9 mouse cellular contexts compared by ENCODE assay signal in genomic region chr12:110377734-110378133, GRCm38 (mm10).
DNase-seq lines count a peak whose midpoint lies in the region; ATAC-seq and TF ChIP-seq lines count a peak whose summit lies in the region.
"Had no signal": no experiment of that assay in that cellular context is flagged by ENCODE, and none has a peak within 500 bp of the region (broad histone marks: within the 10 kb centered on the region; RNA-seq: fewer than 3 reads in every experiment).

No protein-coding gene starts in this region.

- H3K79me3 ChIP-seq in C2C12 (ENCODE audit: low read depth) = no peaks in the 10 kb centered on the region

- no peak for TF ChIP-seq POLR2A in lung, adult 2 months (IDR thresholded peaks at IDR 0.05; ENCODE audit: borderline replicate concordance, extremely low read depth, low read depth, low read length)

- H3K9me3 ChIP-seq in intestine, embryonic 14.5 days (ENCODE audit: control insufficient read depth, low read length) = no peaks in the 10 kb centered on the region
- H3K9me3 ChIP-seq in intestine, embryonic 15.5 days = no peaks in the 10 kb centered on the region
- H3K9me3 ChIP-seq: limb, embryonic 15.5 days had no signal

- no peak overlapping the region for H3K9ac ChIP-seq in intestine, embryonic 14.5 days (ENCODE audit: low read length)
- no peak overlapping the region for H3K9ac ChIP-seq in intestine, embryonic 15.5 days
- H3K9ac ChIP-seq: limb, embryonic 15.5 days had no signal

- peak; percentile 79 for TF ChIP-seq CTCF in C2C12 (IDR thresholded peaks at IDR 0.05; ENCODE audit: control insufficient read depth, insufficient read depth, insufficient read length)
- TF ChIP-seq CTCF in lung, adult 2 months (IDR thresholded peaks at IDR 0.05; ENCODE audit: insufficient read depth, low read length) = peak; percentile 66

- 73% methylated on average over 10 of the region's 10 CpGs for WGBS in intestine, embryonic 14.5 days
- WGBS in intestine, embryonic 15.5 days = 76% methylated on average over 10 of the region's 10 CpGs
- WGBS in lung, adult 2 months = 58% methylated on average over 10 of the region's 10 CpGs

- H3K27me3 ChIP-seq in intestine, embryonic 14.5 days (replicated peaks; ENCODE audit: control insufficient read depth, insufficient read depth, low read length) = peaks cover 21% of the 10 kb centered on the region
- peaks cover 12% of the 10 kb centered on the region for H3K27me3 ChIP-seq in intestine, embryonic 15.5 days (replicated peaks)
- H3K27me3 ChIP-seq in C2C12 (ENCODE audit: control insufficient read depth, insufficient read depth, insufficient read length) = peaks cover 19% of the 10 kb centered on the region

- H3K79me2 ChIP-seq in C2C12 (ENCODE audit: control insufficient read depth, insufficient read depth) = no peaks in the 10 kb centered on the region

- no peaks in the 10 kb centered on the region for H3K4me1 ChIP-seq in intestine, embryonic 14.5 days (replicated peaks; ENCODE audit: control insufficient read depth, insufficient read depth, low read length)
- H3K4me1 ChIP-seq in intestine, embryonic 15.5 days (replicated peaks) = 0 out of 2 replicates have a peak, but pooled peaks cover 4% of the 10 kb centered on the region
- peaks cover 2% of the 10 kb centered on the region; the same call in 1 of the 2 replicates for H3K4me1 ChIP-seq in lung, adult 2 months (ENCODE audit: control insufficient read depth, insufficient read depth, low read length)

- no peak overlapping the region for H3K4me2 ChIP-seq in intestine, embryonic 14.5 days (ENCODE audit: low read length)
- H3K4me2 ChIP-seq in intestine, embryonic 15.5 days (replicated peaks) = no peak overlapping the region
- H3K4me2 ChIP-seq: limb, embryonic 15.5 days had no signal

- DNase-seq in intestine, embryonic 14.5 days (ENCODE audit: low spot score) = peak; percentile 59
- DNase-seq in 3134 (ENCODE audit: extremely low read depth, insufficient read length, low spot score) = peak; percentile 47
- peak; percentile 36 for DNase-seq in brain, adult 2 months (ENCODE audit: low read depth, low spot score)
- DNase-seq in lung, adult 2 months = peak; percentile 23
- peak; percentile 67 for DNase-seq in urinary bladder, adult 2 months (ENCODE audit: low spot score)
- DNase-seq in cerebellum, adult 9-11 months = no peak

- H3K36me3 ChIP-seq in intestine, embryonic 14.5 days (ENCODE audit: control insufficient read depth, insufficient read depth, low read length) = no peaks in the 10 kb centered on the region
- no peaks in the 10 kb centered on the region for H3K36me3 ChIP-seq in intestine, embryonic 15.5 days
- H3K36me3 ChIP-seq in C2C12 (ENCODE audit: control insufficient read depth, insufficient read depth) = no peaks in the 10 kb centered on the region
- H3K36me3 ChIP-seq: limb, embryonic 15.5 days had no signal

- H3ac ChIP-seq in C2C12 (ENCODE audit: control insufficient read depth, insufficient read length, low read depth) = no peak overlapping the region

- no peak overlapping the region for H3K4me3 ChIP-seq in intestine, embryonic 14.5 days (ENCODE audit: low read depth, low read length)
- no peak overlapping the region for H3K4me3 ChIP-seq in intestine, embryonic 15.5 days (replicated peaks)
- H3K4me3 ChIP-seq in C2C12 (ENCODE audit: insufficient read depth, poor library complexity, severe bottlenecking) = no peak overlapping the region
- no peak overlapping the region for H3K4me3 ChIP-seq in lung, adult 2 months (replicated peaks; ENCODE audit: extremely low read depth, low read depth, low read length)
- H3K4me3 ChIP-seq: limb, embryonic 15.5 days had no signal

- ATAC-seq in intestine, embryonic 14.5 days (replicated peaks; ENCODE audit: low FRiP score, low TSS enrichment, low read depth) = no peak
- no peak for ATAC-seq in intestine, embryonic 15.5 days

- H3K27ac ChIP-seq in intestine, embryonic 14.5 days (ENCODE audit: low read depth) = no peak overlapping the region
- H3K27ac ChIP-seq in intestine, embryonic 15.5 days = no peak overlapping the region
- H3K27ac ChIP-seq: limb, embryonic 15.5 days had no signal

TF ChIP-seq in C2C12, 6 proteins besides CTCF, POLR2A, EP300 and RAD21:
- TF ChIP-seq MAX (IDR thresholded peaks at IDR 0.05) (no peak), CEBPB (IDR thresholded peaks at IDR 0.05; ENCODE audit: low read depth) (no peak), FOSL1 (IDR thresholded peaks at IDR 0.05; ENCODE audit: insufficient read depth, low read length, poor library complexity, severe bottlenecking) (no peak), USF1 (IDR thresholded peaks at IDR 0.05; ENCODE audit: low read depth) (no peak), MYOD1 (IDR thresholded peaks at IDR 0.05; ENCODE audit: control insufficient read depth, insufficient read length, low read depth) (no peak), MYOG (IDR thresholded peaks at IDR 0.05; ENCODE audit: control insufficient read depth, extremely low read depth, insufficient read length) (no peak)
